Mouse (Mus musculus) hindbrain, embryonic 16.5 days (tissue): ENCODE results near the gene Tymp. TPM values are rescaled to one million over a fixed set of nuclear protein-coding genes. Genes with fewer than 3 reads are reported as not detected.

Source experiments
- ATAC-seq: fragments of 200-750 bp; cut with Nextera tagmentation; 2 replicates; pipeline ENCODE4 v1.8.0; 2017; ENCODE audit warnings: moderate TSS enrichment, moderate library complexity
- H3K27ac ChIP-seq: fragments of 300-500 bp; sonication (generic); 2 replicates; pipeline ENCODE4 v1.5.1; 2014; ENCODE audit warnings: low read depth, mild to moderate bottlenecking, control low read depth, low read length, moderate library complexity
- H3K27me3 ChIP-seq: fragments of 300-500 bp; sonication (generic); replicated peaks from 2 replicates; pipeline ENCODE4 v1.6.1; 2014; ENCODE audit warnings: low read length; ENCODE audit not compliant: control insufficient read depth, insufficient read depth
- H3K36me3 ChIP-seq: fragments of 300-500 bp; sonication (generic); 2 replicates; pipeline ENCODE4 v1.6.1; 2014; ENCODE audit warnings: mild to moderate bottlenecking, low read length, moderate library complexity, mixed read lengths; ENCODE audit not compliant: control insufficient read depth, insufficient read depth
- H3K4me1 ChIP-seq: fragments of 300-500 bp; sonication (generic); 2 replicates; pipeline ENCODE4 v1.6.1; 2014; ENCODE audit warnings: low read depth, low read length; ENCODE audit not compliant: control insufficient read depth, insufficient read depth
- H3K4me2 ChIP-seq: fragments of 300-500 bp; sonication (generic); 2 replicates; pipeline ENCODE4 v1.6.1; 2014; ENCODE audit warnings: mild to moderate bottlenecking, low read length, control low read depth, moderate library complexity
- H3K4me3 ChIP-seq: fragments of 300-500 bp; sonication (generic); 2 replicates; pipeline ENCODE4 v1.5.1; 2014; ENCODE audit warnings: mild to moderate bottlenecking, low read length, control low read depth, moderate library complexity
- H3K9ac ChIP-seq: fragments of 300-500 bp; sonication (generic); 2 replicates; pipeline ENCODE4 v1.6.1; 2014; ENCODE audit warnings: low read depth, mild to moderate bottlenecking, control low read depth, low read length, moderate library complexity
- H3K9me3 ChIP-seq: fragments of 300-500 bp; sonication (generic); 2 replicates; pipeline ENCODE4 v1.6.1; 2014; ENCODE audit warnings: mild to moderate bottlenecking, low read length, moderate library complexity; ENCODE audit not compliant: control insufficient read depth
- WGBS: fragments of 180-500 bp; shearing (Covaris S2); extraction: QIAGEN DNeasy Blood & Tissue Kit; methylation state at CpG from one replicate; pipeline ENCODE4 v1.1.7; 2014; 5-methylcytosine and 5-hydroxymethylcytosine counted together
- polyA plus RNA-seq: library from polyadenylated mRNA; unstranded; fragments of >200 nt; fragmentation: Nextera tagmentation; extraction: Ambion mirVana; gene quantifications from 2 replicates; pipeline ENCODE4 v1.2.1, GENCODE M21; 2015

The Tymp gene
- polyA plus RNA-seq, 1 experiment from 2014 or later, result 2.6 TPM

DNA sequence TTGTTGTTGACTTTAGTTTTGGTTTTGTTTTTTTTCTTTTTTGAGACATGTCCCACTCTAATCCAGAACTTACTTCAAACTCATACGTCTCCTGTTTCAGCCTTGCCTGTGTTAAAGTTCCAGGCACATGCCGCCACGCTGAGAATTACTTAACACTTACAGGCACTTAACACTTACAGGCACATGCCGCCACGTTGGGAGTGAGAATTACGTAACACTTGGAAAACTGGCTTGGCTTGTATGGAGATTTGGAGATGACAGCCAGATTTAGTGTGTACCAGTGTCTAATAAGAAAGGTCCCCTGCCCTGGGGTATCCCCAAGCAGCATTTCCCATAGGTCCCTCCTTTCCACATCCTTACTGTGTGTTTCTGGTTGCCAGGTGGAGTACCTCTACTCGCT, 13.8 kb downstream of the Tymp start:
- H3K9ac ChIP-seq, result no peak overlapping the region
- H3K4me1 ChIP-seq, result peaks cover 7% of the 10 kb centered on the region
- 96% methylated on average over 7 of the region's 7 CpGs for WGBS
- no peaks in the 10 kb centered on the region for H3K27me3 ChIP-seq
- no peaks in the 10 kb centered on the region for H3K9me3 ChIP-seq
- no peak overlapping the region for H3K27ac ChIP-seq
- peaks cover 50% of the 10 kb centered on the region for H3K36me3 ChIP-seq
- H3K4me3 ChIP-seq, result no peak overlapping the region
- ATAC-seq, result no peak
- H3K4me2 ChIP-seq, result no peak overlapping the region

DNA sequence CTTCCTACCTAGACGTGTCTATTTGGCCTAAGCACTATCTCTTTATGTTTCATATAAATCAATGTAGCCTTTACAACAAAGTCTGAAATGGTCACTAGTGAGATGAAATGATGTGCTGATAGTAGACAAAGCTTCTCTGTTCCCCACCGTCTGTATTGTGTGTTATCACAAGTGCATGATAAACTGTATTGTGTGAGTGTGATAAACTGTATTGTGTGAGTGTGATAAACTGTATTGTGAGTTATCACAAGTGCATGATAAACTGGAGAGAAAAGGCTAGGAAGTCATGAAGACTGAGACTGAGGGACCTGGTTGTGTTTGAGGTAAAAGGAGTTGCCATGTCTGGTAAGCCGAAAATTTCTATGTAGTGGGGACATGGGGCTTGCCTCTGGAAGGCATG, 18.1 kb downstream of the Tymp start:
- no peaks in the 10 kb centered on the region for H3K9me3 ChIP-seq
- H3K9ac ChIP-seq, result no peak overlapping the region
- H3K4me2 ChIP-seq, result no peak overlapping the region
- H3K36me3 ChIP-seq, result peaks cover 20% of the 10 kb centered on the region
- H3K27ac ChIP-seq, result no peak overlapping the region
- no peaks in the 10 kb centered on the region for H3K27me3 ChIP-seq
- H3K4me3 ChIP-seq, result no peak overlapping the region
- ATAC-seq, result no peak
- H3K4me1 ChIP-seq, result peaks cover 30% of the 10 kb centered on the region
- WGBS, result 90% methylated on average over 3 of the region's 3 CpGs

DNA sequence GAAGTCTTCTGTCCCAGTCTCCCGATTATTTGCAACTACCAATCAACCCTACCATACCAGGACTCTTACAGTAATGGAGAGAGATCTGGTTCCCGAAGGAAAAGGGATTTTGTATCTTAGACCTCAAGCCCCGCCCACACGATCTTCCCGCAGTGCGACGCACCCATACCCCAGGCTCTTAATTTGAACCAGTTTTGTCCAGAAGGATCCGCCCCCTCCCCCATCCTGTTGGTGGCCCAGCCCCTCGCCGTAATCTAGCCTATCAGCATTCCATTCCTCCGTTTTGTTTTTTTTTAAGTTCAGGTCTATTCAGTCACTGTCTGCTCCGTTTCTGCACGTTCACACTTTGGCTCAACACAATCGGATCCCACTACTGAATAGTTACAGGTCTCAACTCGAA, 20.5 kb downstream of the Tymp start:
- peak overlapping the region; percentile 83 for H3K27ac ChIP-seq
- peak overlapping the region; percentile 77 for H3K9ac ChIP-seq
- peak overlapping the region; percentile 56 for H3K4me3 ChIP-seq
- peak overlapping the region; percentile 89 for H3K4me2 ChIP-seq
- peaks cover 30% of the 10 kb centered on the region for H3K4me1 ChIP-seq
- ATAC-seq, result peak; percentile 37
- H3K36me3 ChIP-seq, result peaks cover 22% of the 10 kb centered on the region
- no peaks in the 10 kb centered on the region for H3K9me3 ChIP-seq
- under 1% methylated on average over 15 of the region's 15 CpGs for WGBS
- H3K27me3 ChIP-seq, result no peaks in the 10 kb centered on the region

DNA sequence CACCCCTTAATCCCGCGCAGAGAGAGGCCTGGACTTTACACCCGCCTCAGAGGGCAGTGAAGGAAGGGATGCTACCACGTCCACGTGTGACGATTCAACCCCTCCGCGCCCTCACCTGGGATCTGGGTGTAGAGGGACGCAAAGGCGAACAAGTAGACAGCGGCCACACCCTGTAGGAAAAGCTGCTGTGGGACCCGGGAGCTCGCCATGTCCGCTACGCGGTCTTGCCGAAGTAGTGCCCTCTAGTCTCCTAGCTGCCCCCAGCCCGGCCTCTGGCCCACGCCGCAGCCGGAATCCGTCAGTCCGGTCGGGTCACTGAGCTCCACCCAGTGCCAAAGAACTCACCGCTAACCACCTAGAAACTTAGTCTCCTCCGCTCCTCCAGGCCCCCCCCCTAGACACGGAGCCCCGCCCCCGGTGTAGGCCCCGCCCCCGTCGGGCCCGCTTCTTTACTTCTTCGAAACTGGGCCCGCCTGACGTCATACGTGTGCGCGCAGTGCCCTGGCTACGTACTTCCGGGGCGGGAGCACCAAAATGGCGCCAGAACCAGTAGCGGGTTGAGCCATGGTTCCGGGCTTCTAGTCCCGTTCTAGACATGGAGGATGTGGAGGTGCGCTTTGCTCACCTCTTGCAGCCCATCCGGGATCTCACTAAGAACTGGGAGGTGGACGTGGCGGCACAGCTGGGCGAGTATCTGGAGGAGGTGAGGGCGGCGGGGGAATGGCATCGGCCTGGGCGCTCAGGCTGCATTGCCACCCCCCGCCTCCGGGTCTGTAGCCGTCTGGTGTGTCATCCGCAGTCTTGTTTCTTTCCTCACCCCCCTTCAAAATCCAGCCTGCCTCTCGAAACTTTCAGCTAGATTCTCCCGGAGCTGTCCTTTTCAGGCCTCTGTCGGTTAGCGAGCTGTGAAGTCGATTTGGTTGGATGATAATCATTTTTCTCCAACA, 21.3 kb downstream of the Tymp start, which contains the start of the genes Lmf2 and Ncaph2:
TSS of gene Lmf2 (minus strand) at position 419 of the 947 bp plus-strand sequence.
TSS of gene Ncaph2 (plus strand) at position 479 of the 947 bp plus-strand sequence.
- Histone ChIP-seq H3K27ac (peak within 1 kb of the TSS; percentile 83), H3K4me2 (peak within 1 kb of the TSS; percentile 89), H3K9me3 (no peaks in the 10 kb centered on the region), H3K4me1 (peaks cover 30% of the 10 kb centered on the region), H3K27me3 (no peaks in the 10 kb centered on the region), H3K9ac (peak within 1 kb of the TSS; percentile 77), H3K4me3 (peak within 1 kb of the TSS; percentile 56), H3K36me3 (peaks cover 22% of the 10 kb centered on the region)
- whole genome bisulfite sequencing, result under 1% methylated on average over 60 of the region's 64 CpGs
- peak; percentile 95 for ATAC-seq

DNA sequence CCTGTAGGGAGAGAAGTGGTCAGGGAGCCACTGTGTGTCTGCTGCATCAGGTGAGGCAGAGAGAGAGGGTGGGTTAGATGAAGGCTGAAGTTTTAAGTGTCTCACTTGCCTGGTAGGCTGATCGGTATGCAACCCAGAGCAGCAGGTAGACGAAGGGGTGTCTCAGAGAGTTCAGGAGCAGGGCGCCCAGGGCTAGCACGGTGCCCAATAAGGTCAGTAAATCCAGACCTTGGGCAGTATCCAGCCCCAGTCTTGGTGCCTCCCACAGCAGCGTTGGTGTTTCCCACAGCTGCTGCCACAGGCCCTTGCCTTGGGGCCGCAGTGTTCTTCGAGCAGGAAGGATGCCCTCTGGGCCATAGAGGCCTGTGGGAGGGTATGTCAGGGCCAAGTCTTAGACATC, 22.4 kb downstream of the Tymp start:
- Histone ChIP-seq H3K27ac (no peak overlapping the region), H3K27me3 (no peaks in the 10 kb centered on the region), H3K9ac (peak overlapping the region; percentile 77), H3K9me3 (no peaks in the 10 kb centered on the region), H3K4me2 (peak overlapping the region; percentile 71), H3K36me3 (peaks cover 25% of the 10 kb centered on the region), H3K4me1 (peaks cover 30% of the 10 kb centered on the region), H3K4me3 (peak overlapping the region; percentile 56)
- 82% methylated on average over 7 of the region's 7 CpGs for WGBS
- ATAC-seq, result no peak

DNA sequence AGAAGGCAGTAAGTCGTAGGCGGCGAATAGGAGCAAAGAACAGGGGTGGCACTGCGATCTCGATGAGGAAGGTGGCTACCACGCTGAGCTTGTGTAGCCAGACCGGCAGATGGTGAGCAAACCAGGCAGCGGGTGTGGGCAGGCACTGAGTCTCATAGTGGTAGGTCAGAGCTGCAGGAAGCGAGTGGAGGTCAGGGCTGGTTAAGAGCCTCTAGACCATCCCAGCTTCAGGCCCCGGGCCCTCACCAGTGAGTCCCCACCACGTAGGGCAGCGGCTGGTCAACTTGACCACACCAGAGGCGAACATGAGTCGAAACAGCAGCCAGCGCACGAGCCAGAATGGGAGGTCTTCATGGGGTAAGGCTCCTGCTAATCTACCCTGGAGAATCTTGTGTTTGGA, 23.0 kb downstream of the Tymp start:
- ATAC-seq, result no peak
- 94% methylated on average over 16 of the region's 16 CpGs for WGBS
- no peak overlapping the region; the same call in 1 of the 2 replicates for H3K4me2 ChIP-seq
- peaks cover 30% of the 10 kb centered on the region for H3K4me1 ChIP-seq
- H3K27me3 ChIP-seq, result no peaks in the 10 kb centered on the region
- peaks cover 25% of the 10 kb centered on the region for H3K36me3 ChIP-seq
- H3K9me3 ChIP-seq, result no peaks in the 10 kb centered on the region
- no peak overlapping the region for H3K4me3 ChIP-seq
- H3K27ac ChIP-seq, result no peak overlapping the region
- no peak overlapping the region for H3K9ac ChIP-seq

DNA sequence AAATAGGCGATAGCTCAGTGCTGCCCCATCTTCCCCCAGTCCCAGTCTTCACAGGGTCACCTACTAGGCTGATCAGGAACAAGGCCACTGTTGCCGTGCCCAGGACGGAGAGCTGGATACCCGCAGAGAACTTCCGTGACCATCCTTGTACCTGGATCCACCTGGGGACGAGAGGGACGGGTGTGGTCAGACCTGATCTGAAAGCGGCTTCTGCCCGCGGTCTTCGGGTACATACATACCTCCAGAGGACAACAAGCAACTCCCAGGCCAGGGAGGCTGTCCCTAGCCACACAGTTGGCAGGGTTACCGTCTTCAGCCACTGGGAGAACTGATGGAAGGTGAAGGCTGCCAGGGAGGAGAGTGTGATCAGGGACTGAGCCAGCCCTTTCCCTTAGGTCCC, 24.0 kb downstream of the Tymp start:
- WGBS, result 98% methylated on average over 12 of the region's 12 CpGs
- no peak for ATAC-seq
- H3K4me1 ChIP-seq, result peaks cover 23% of the 10 kb centered on the region
- no peaks in the 10 kb centered on the region for H3K27me3 ChIP-seq
- peaks cover 25% of the 10 kb centered on the region for H3K36me3 ChIP-seq
- no peak overlapping the region for H3K9ac ChIP-seq
- H3K4me3 ChIP-seq, result no peak overlapping the region
- H3K27ac ChIP-seq, result no peak overlapping the region
- H3K9me3 ChIP-seq, result no peaks in the 10 kb centered on the region
- no peak overlapping the region for H3K4me2 ChIP-seq

DNA sequence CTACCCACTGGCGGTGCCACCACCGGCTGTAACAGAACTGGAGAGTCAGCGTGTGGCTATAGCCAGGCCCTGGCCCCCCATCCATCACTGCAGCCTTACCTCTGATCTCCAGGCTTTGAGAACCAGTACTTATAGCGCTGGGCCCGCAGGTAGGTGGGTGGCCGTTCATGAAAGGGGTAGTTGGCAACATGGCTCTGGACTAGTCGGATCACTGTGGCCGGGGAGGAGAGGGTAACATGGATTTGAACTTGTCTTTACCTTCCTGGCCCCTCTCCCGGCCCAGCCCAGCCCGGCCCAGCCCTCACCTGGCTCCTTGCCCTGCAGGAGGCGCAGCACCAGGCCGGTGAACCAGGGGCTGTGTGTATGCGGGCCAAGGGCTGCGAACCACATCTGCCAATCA, 24.8 kb downstream of the Tymp start:
- H3K4me3 ChIP-seq, result no peak overlapping the region
- H3K4me2 ChIP-seq, result no peak overlapping the region
- H3K4me1 ChIP-seq, result peaks cover 17% of the 10 kb centered on the region
- no peak overlapping the region for H3K9ac ChIP-seq
- WGBS, result 96% methylated on average over 14 of the region's 14 CpGs
- peaks cover 25% of the 10 kb centered on the region for H3K36me3 ChIP-seq
- ATAC-seq, result no peak
- H3K27me3 ChIP-seq, result no peaks in the 10 kb centered on the region
- H3K9me3 ChIP-seq, result no peaks in the 10 kb centered on the region
- no peak overlapping the region for H3K27ac ChIP-seq

DNA sequence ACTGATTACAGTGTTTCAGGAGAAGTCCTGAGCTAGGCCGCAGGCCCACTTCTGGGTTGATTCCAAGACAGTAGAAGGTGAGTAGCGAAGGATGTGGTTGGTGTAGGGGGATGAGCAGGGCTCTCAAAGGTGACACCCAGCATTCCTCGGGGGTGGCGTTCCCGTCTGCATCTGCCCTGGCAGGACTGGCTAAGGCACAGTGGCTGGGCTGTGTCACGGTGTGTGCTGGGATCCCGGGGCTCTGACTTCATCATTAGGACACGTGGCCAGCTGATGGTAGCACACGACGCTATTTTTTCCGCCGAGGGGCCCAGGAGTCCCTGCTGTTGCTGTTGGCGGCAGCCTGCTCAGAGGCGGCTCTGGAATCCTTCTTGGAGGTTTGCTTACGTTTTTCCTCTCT, 25.5 kb downstream of the Tymp start:
- Histone ChIP-seq H3K4me2 (no peak overlapping the region), H3K36me3 (peaks cover 25% of the 10 kb centered on the region), H3K4me1 (peaks cover 10% of the 10 kb centered on the region), H3K9ac (no peak overlapping the region), H3K27ac (no peak overlapping the region), H3K9me3 (no peaks in the 10 kb centered on the region), H3K27me3 (no peaks in the 10 kb centered on the region), H3K4me3 (no peak overlapping the region)
- no peak for ATAC-seq
- 90% methylated on average over 15 of the region's 15 CpGs for WGBS
